Mouse (Mus musculus): ENCODE data around the gene Arhgef3. TPM values are rescaled to one million over a fixed set of nuclear protein-coding genes. Genes with fewer than 3 reads are reported as not detected.

The Arhgef3 gene
- total and polyA plus RNA-seq, 2 experiments from 2014 or later, result 17.9 to 21.4 TPM

DNA sequence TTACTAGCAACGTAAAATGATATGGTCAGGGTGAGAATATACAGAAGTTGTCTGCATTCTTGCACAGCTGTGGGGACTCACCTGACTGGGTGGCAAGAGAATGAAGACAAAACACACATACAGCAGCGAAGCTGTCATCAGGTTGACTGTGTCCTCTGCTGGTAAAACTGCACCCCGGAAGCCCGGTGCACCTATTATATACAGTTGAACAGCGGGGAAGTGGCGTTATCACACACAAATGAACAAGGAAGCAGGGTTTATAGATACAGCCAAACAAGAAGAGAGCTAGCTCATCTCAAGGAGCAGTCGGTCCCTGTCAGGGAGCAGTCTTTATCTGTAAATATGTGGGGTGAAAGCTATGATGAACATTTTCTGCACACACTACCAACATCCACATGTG is 296.8 kb downstream of the Arhgef3 start:
- H3K4me1 ChIP-seq (ENCODE audit: control insufficient read depth, insufficient read depth), result no peaks in the 10 kb centered on the region
- ATAC-seq (ENCODE audit: insufficient read depth, low read depth) (no peak), DNase-seq (ENCODE audit: low spot score) (no peak)
- H3K9me3 ChIP-seq (replicated peaks; ENCODE audit: control insufficient read depth, low read length), result peaks cover 6% of the 10 kb centered on the region; the same call in 1 of the 2 replicates
- no peak overlapping the region for H3K4me2 ChIP-seq (ENCODE audit: low read depth, low read length)
- no peak for TF ChIP-seq EP300 (IDR thresholded peaks at IDR 0.05; ENCODE audit: low read depth)
- TF ChIP-seq CTCF (IDR thresholded peaks at IDR 0.05; ENCODE audit: low read depth), result no peak
- H3K27ac ChIP-seq (ENCODE audit: low read depth), result no peak overlapping the region
- H3K9ac ChIP-seq (replicated peaks; ENCODE audit: low read depth, low read length), result no peak overlapping the region
- H3K4me3 ChIP-seq (ENCODE audit: low read depth, low read length), result no peak overlapping the region
- no peaks in the 10 kb centered on the region for H3K27me3 ChIP-seq (ENCODE audit: control insufficient read depth, insufficient read depth, low read length)
- no peaks in the 10 kb centered on the region for H3K36me3 ChIP-seq (replicated peaks; ENCODE audit: control insufficient read depth, insufficient read depth, low read length)
- 77% methylated on average over 7 of the region's 7 CpGs for WGBS

DNA sequence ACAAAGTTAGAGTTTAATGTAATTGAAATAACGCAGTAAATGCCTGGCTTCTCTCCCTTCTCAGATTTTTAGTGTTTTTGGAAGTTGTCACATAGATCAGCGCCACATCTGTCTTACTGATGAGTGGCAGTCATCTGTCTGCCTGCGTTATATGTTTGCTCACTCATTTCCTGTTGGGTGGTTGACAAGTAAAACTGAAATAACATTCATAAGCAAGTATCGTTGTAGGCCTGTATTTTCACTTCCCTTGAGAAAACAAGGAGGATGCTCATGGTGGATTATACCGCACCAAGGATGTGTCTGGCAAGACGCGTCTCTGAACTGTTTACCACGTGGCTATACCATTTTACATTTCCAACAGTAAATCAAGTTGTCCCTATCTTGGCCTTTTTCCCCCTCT is 298.0 kb downstream of the Arhgef3 start:
- H3K4me3 ChIP-seq (ENCODE audit: low read depth, low read length), result no peak overlapping the region
- H3K27ac ChIP-seq (ENCODE audit: low read depth), result no peak overlapping the region
- TF ChIP-seq CTCF (IDR thresholded peaks at IDR 0.05; ENCODE audit: low read depth), result no peak
- TF ChIP-seq EP300 (IDR thresholded peaks at IDR 0.05; ENCODE audit: low read depth), result no peak
- H3K9me3 ChIP-seq (replicated peaks; ENCODE audit: control insufficient read depth, low read length), result peaks cover 6% of the 10 kb centered on the region; the same call in 1 of the 2 replicates
- no peaks in the 10 kb centered on the region for H3K36me3 ChIP-seq (replicated peaks; ENCODE audit: control insufficient read depth, insufficient read depth, low read length)
- no peak for ATAC-seq (ENCODE audit: insufficient read depth, low read depth)
- 66% methylated on average over 8 of the region's 8 CpGs for WGBS
- no peaks in the 10 kb centered on the region for H3K4me1 ChIP-seq (ENCODE audit: control insufficient read depth, insufficient read depth)
- H3K9ac ChIP-seq (replicated peaks; ENCODE audit: low read depth, low read length), result no peak overlapping the region
- no peaks in the 10 kb centered on the region for H3K27me3 ChIP-seq (ENCODE audit: control insufficient read depth, insufficient read depth, low read length)
- H3K4me2 ChIP-seq (ENCODE audit: low read depth, low read length), result no peak overlapping the region
- DNase-seq (ENCODE audit: low spot score), result no peak

DNA sequence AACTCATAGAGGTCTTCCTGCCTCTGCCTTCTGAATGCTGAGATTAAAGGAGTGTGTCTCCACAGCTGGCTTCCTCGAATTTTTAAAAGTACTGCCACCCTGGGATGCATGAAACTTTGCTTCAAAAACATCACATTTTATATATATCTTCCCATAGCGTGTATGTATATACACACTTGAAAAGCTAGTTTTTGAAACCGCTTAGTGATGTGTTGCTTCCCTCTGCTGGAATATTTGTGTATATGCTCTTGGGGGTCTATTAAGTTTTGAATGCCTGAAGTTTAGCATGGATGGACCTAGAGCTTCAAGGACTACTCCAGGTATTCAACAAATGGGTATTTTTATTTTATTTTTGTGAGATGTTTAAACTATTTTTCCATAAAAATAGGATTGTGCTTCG is 299.3 kb downstream of the Arhgef3 start:
- Histone ChIP-seq H3K4me2 (ENCODE audit: low read depth, low read length) (no peak overlapping the region), H3K4me1 (ENCODE audit: control insufficient read depth, insufficient read depth) (no peaks in the 10 kb centered on the region), H3K9me3 (replicated peaks; ENCODE audit: control insufficient read depth, low read length) (peaks cover 6% of the 10 kb centered on the region; the same call in 1 of the 2 replicates), H3K36me3 (replicated peaks; ENCODE audit: control insufficient read depth, insufficient read depth, low read length) (no peaks in the 10 kb centered on the region), H3K27ac (ENCODE audit: low read depth) (no peak overlapping the region), H3K9ac (replicated peaks; ENCODE audit: low read depth, low read length) (no peak overlapping the region), H3K27me3 (ENCODE audit: control insufficient read depth, insufficient read depth, low read length) (no peaks in the 10 kb centered on the region), H3K4me3 (ENCODE audit: low read depth, low read length) (no peak overlapping the region)
- TF ChIP-seq EP300 (IDR thresholded peaks at IDR 0.05; ENCODE audit: low read depth) (no peak), CTCF (IDR thresholded peaks at IDR 0.05; ENCODE audit: low read depth) (peak; percentile 84)
- 25% methylated on average over 4 of the region's 4 CpGs for WGBS
- no peak for ATAC-seq (ENCODE audit: insufficient read depth, low read depth)
- DNase-seq (ENCODE audit: low spot score), result peak; percentile 68

DNA sequence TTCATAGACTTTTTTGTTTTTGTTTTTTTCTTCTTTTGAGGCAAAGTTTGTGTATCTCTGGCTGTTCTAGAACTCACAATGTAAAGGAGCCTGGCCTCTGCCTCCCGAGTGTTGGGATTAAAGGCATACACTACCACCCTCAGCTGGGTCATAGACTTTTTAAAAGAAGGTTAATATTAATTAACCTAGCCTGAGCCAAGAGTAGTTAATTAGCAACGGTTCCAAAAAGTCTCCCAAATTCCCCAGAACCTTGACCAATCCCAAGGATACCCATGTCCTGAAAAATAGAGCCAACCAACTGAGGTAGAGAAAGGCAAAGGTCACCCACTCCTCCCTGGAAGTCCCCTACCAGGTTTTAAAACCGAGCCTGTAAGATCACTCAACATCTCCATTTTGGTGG is 306.1 kb downstream of the Arhgef3 start:
- Histone ChIP-seq H3K27ac (ENCODE audit: low read depth) (no peak overlapping the region), H3K4me2 (ENCODE audit: low read depth, low read length) (no peak overlapping the region), H3K9ac (replicated peaks; ENCODE audit: low read depth, low read length) (no peak overlapping the region), H3K36me3 (replicated peaks; ENCODE audit: control insufficient read depth, insufficient read depth, low read length) (no peaks in the 10 kb centered on the region; the same call in 1 of the 2 replicates), H3K27me3 (ENCODE audit: control insufficient read depth, insufficient read depth, low read length) (no peaks in the 10 kb centered on the region), H3K9me3 (replicated peaks; ENCODE audit: control insufficient read depth, low read length) (no peaks in the 10 kb centered on the region), H3K4me1 (ENCODE audit: control insufficient read depth, insufficient read depth) (no peaks in the 10 kb centered on the region), H3K4me3 (ENCODE audit: low read depth, low read length) (no peak overlapping the region)
- WGBS, result 68% methylated on average over 3 of the region's 3 CpGs
- TF ChIP-seq CTCF (IDR thresholded peaks at IDR 0.05; ENCODE audit: low read depth) (no peak), EP300 (IDR thresholded peaks at IDR 0.05; ENCODE audit: low read depth) (no peak)
- no peak for ATAC-seq (ENCODE audit: insufficient read depth, low read depth)
- DNase-seq (ENCODE audit: low spot score), result no peak

DNA sequence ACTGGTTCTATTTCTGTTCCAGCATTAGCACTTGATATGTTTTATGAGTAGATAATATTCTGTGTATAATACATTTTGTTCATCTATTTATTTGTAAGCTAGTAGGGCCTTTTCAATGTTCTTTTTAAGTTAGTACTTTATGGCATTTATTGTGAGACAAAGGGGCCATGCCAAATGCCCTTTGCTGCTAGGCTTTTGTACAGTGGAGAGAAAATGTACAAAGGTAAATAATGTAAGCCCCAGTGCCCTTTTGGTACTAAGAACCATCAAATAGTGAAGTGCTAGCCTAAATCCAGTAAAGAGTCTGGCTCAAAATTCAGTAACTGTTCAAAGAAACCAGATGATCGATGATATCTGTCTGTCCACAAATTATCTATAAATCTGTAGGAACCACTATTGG is 307.6 kb downstream of the Arhgef3 start:
- Histone ChIP-seq H3K9me3 (replicated peaks; ENCODE audit: control insufficient read depth, low read length) (no peaks in the 10 kb centered on the region), H3K9ac (replicated peaks; ENCODE audit: low read depth, low read length) (no peak overlapping the region), H3K27ac (ENCODE audit: low read depth) (no peak overlapping the region), H3K4me2 (ENCODE audit: low read depth, low read length) (no peak overlapping the region), H3K4me1 (ENCODE audit: control insufficient read depth, insufficient read depth) (no peaks in the 10 kb centered on the region), H3K27me3 (ENCODE audit: control insufficient read depth, insufficient read depth, low read length) (no peaks in the 10 kb centered on the region), H3K4me3 (ENCODE audit: low read depth, low read length) (no peak overlapping the region), H3K36me3 (replicated peaks; ENCODE audit: control insufficient read depth, insufficient read depth, low read length) (no peaks in the 10 kb centered on the region; the same call in 1 of the 2 replicates)
- DNase-seq (ENCODE audit: low spot score) (no peak), ATAC-seq (ENCODE audit: insufficient read depth, low read depth) (no peak)
- TF ChIP-seq EP300 (IDR thresholded peaks at IDR 0.05; ENCODE audit: low read depth) (no peak), CTCF (IDR thresholded peaks at IDR 0.05; ENCODE audit: low read depth) (no peak)
- WGBS, result 100% methylated on average over 1 of the region's 1 CpGs

DNA sequence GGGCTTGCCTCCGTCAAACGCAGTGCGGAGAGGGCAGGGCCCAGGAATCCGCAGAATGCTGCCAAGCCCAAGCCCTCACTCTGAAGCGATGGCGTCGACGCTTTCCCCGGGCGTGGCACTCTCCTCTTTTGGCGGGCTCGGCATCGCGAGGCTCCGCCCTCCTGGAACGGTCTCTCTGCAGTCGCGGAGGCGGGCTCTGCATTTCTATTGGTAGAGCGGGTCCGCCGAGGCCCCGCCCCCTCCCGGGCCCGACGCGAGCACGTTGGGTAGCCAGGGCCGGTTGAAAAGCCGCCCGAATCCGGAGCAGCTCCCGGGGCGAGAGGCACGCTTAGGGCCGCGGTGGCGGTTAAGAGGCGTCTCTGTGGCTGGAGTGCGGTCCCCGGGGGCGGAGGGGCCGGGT is 313.9 kb downstream of the Arhgef3 start, which contains the start of gene Fam208a:
Gene Fam208a, plus strand, starts transcription at position 262 of the 400 bp plus-strand sequence.
- peak within 1 kb of the TSS; percentile 85 for H3K9ac ChIP-seq (replicated peaks; ENCODE audit: low read depth, low read length)
- TF ChIP-seq EP300 (IDR thresholded peaks at IDR 0.05; ENCODE audit: low read depth) (no peak), CTCF (IDR thresholded peaks at IDR 0.05; ENCODE audit: low read depth) (no peak)
- peak within 1 kb of the TSS; percentile 63 for H3K4me3 ChIP-seq (ENCODE audit: low read depth, low read length)
- H3K9me3 ChIP-seq (replicated peaks; ENCODE audit: control insufficient read depth, low read length), result peaks cover 8% of the 10 kb centered on the region
- peak within 1 kb of the TSS; percentile 80 for H3K4me2 ChIP-seq (ENCODE audit: low read depth, low read length)
- 2% methylated on average over 42 of the region's 43 CpGs for WGBS
- peak; percentile 94 for ATAC-seq (ENCODE audit: insufficient read depth, low read depth)
- H3K27me3 ChIP-seq (ENCODE audit: control insufficient read depth, insufficient read depth, low read length), result no peaks in the 10 kb centered on the region
- peak within 1 kb of the TSS; percentile 99 for H3K27ac ChIP-seq (ENCODE audit: low read depth)
- peak; percentile 91 for DNase-seq (ENCODE audit: low spot score)
- peaks cover 4% of the 10 kb centered on the region for H3K36me3 ChIP-seq (replicated peaks; ENCODE audit: control insufficient read depth, insufficient read depth, low read length)
- H3K4me1 ChIP-seq (ENCODE audit: control insufficient read depth, insufficient read depth), result peaks cover 5% of the 10 kb centered on the region; the same call in 1 of the 2 replicates
